Mouse (Mus musculus): ENCODE results near the gene Gtf2i. TPM values are rescaled to one million over a fixed set of nuclear protein-coding genes. Genes with fewer than 3 reads are reported as not detected.
A peak's percentile ranks its signal among the peaks of the same experiment; 100 is the strongest.

Gtf2i gene
- total RNA-seq, 2 experiments from 2014 or later = 220 to 231 TPM

GRCm38 (mm10) chr5:134246146-134246545 is 68.4 kb downstream of the Gtf2i start:
- no peak for DNase-seq (ENCODE audit: low spot score in 2 of 2)

- DNase-seq (ENCODE audit: low spot score in 2 of 2) = no peak
Observed at GRCm38 (mm10) chr5:134244890-134245289, 69.7 kb downstream of the Gtf2i start.

GRCm38 (mm10) chr5:134243661-134244436 is 70.7 kb downstream of the Gtf2i start:
- DNase-seq (ENCODE audit: low spot score in 2 of 2) = no peak

- peak; percentile 39 to 79 for DNase-seq (ENCODE audit: low spot score in 2 of 2)
Observed at GRCm38 (mm10) chr5:134241831-134242230, 72.7 kb downstream of the Gtf2i start.

GRCm38 (mm10) chr5:134237936-134238760 is 76.4 kb downstream of the Gtf2i start:
- DNase-seq (ENCODE audit: low spot score in 2 of 2) = peak in 1 of 2 experiments; percentile 26

- DNase-seq (ENCODE audit: low spot score in 2 of 2) = no peak
Observed at GRCm38 (mm10) chr5:134237508-134237907, 77.1 kb downstream of the Gtf2i start.

GRCm38 (mm10) chr5:134236796-134237195 is 77.8 kb downstream of the Gtf2i start:
- DNase-seq (ENCODE audit: low spot score in 2 of 2) = no peak

GRCm38 (mm10) chr5:134236241-134236640 is 78.3 kb downstream of the Gtf2i start:
- no peak for DNase-seq (ENCODE audit: low spot score in 2 of 2)

GRCm38 (mm10) chr5:134235111-134235510 is 79.4 kb downstream of the Gtf2i start:
- DNase-seq (ENCODE audit: low spot score in 2 of 2) = peak; percentile 33 to 67

- no peak for DNase-seq (ENCODE audit: low spot score in 2 of 2)
Observed at GRCm38 (mm10) chr5:134234205-134234604, 80.4 kb downstream of the Gtf2i start.

GRCm38 (mm10) chr5:134233244-134233651 is 81.3 kb downstream of the Gtf2i start:
- no peak for DNase-seq (ENCODE audit: low spot score in 2 of 2)

GRCm38 (mm10) chr5:134232568-134232967 is 82.0 kb downstream of the Gtf2i start:
- no peak for DNase-seq (ENCODE audit: low spot score in 2 of 2)

- DNase-seq (ENCODE audit: low spot score in 2 of 2) = no peak
Observed at GRCm38 (mm10) chr5:134232111-134232510, 82.4 kb downstream of the Gtf2i start.

GRCm38 (mm10) chr5:134231376-134231775 is 83.2 kb downstream of the Gtf2i start:
- DNase-seq (ENCODE audit: low spot score in 2 of 2) = no peak

GRCm38 (mm10) chr5:134229391-134229790 is 85.2 kb downstream of the Gtf2i start, which contains the start of gene Ncf1:
TSS of gene Ncf1 (minus strand) at chr5:134229625.
- DNase-seq (ENCODE audit: low spot score in 2 of 2) = no peak

- DNase-seq (ENCODE audit: low spot score in 2 of 2) = no peak
Observed at GRCm38 (mm10) chr5:134228249-134228638, 86.3 kb downstream of the Gtf2i start.

- no peak for DNase-seq (ENCODE audit: low spot score in 2 of 2)
Observed at GRCm38 (mm10) chr5:134227574-134228248, 86.8 kb downstream of the Gtf2i start.

- DNase-seq (ENCODE audit: low spot score in 2 of 2) = no peak
Observed at GRCm38 (mm10) chr5:134226946-134227345, 87.6 kb downstream of the Gtf2i start.

GRCm38 (mm10) chr5:134225110-134225901 is 89.3 kb downstream of the Gtf2i start:
- no peak for DNase-seq (ENCODE audit: low spot score in 2 of 2)

GRCm38 (mm10) chr5:134221708-134222150 is 92.8 kb downstream of the Gtf2i start:
- no peak for DNase-seq (ENCODE audit: low spot score in 2 of 2)

GRCm38 (mm10) chr5:134221278-134221677 is 93.3 kb downstream of the Gtf2i start:
- DNase-seq (ENCODE audit: low spot score in 2 of 2) = no peak

Data from layer of hippocampus, adult 18-20 months (tissue).